Mouse (Mus musculus): ENCODE data around the gene Lect2.
A peak's percentile ranks its signal among the peaks of the same experiment; 100 is the strongest.

The Lect2 gene

DNA sequence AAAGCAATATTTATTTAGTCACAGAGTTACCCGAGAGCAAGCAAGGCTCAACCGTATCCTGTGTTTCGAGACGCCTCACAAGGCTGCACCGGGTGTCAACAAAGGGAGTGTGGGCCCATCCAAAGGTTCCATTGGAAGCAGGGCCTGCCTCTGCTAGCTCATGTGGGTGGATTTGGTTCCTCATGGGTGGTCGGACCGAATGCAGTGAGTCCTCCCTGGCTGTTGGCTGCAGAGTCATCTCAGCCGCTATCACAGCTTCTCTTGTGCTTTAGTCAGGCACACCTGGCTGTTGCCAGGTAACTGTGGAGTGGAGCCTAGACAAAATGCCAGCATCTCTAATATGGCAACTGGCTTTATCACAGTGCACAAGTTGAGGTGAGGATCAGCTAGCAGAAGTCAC lies 47.7 kb downstream of the Lect2 start:
- no peak for DNase-seq

DNA sequence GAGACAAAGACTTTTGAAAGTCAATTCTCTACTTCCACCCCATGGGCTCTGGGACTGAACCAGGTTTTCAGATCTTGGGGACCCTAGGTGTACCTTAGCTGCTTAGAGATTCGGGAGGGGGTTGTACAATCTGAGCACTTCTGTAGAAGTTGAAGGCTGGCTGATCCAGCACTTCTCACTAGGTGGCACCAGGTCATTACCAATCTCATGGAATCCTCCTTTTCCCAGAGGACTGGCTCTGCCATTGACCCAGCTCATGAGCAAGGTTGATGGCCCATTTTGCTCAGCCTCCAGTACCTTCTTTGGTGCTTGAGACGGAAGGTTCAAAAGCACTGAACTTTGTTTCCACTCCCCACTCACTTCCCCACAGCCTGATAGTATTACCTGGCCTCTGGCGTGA lies 48.2 kb downstream of the Lect2 start:
- DNase-seq: peak in 1 of 2 experiments; percentile 23

DNA sequence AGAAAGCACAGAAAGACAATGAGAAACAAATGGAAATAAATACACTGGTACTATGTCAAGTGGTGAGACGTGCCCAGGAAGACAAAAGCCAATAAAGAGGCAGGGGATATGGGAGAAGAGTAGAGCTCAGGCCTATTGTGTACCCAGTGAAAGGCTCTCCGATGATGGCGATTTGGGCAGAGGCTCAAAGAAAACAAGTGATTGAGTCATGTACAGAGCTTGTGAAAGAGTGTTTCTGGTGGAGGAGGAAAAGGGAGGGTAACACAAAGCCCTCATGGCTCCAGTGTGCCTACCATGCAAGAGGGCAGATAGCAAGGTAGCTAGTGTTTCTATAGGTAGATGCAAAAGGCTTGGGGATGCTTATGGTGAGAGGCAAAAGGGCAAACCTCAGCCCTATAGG lies 53.9 kb downstream of the Lect2 start:
- no peak for DNase-seq
